Mouse (Mus musculus) E14TG2a.4 (cell line): ENCODE results near the gene Nlrx1.

Experiments used
- H3K27me3 ChIP-seq: 2 replicates; pipeline ENCODE4 v1.6.1; 2014; ENCODE audit warnings: low read length, control low read depth; ENCODE audit not compliant: insufficient read depth
- H3K36me3 ChIP-seq: 2 replicates; pipeline ENCODE4 v1.6.1; 2014; ENCODE audit warnings: low read length, control low read depth; ENCODE audit not compliant: insufficient read depth
- H3K4me1 ChIP-seq: replicated peaks from 2 replicates; pipeline ENCODE4 v1.6.1; 2014; ENCODE audit warnings: low read depth, low read length, control low read depth
- H3K4me3 ChIP-seq: replicated peaks from 2 replicates; pipeline ENCODE4 v1.5.1; 2014; ENCODE audit warnings: mild to moderate bottlenecking, low read length
- H3K9me3 ChIP-seq: 2 replicates; pipeline ENCODE4 v1.6.1; 2014; ENCODE audit warnings: low read length, control low read depth
- CTCF ChIP-seq: conservative IDR thresholded peaks from 2 replicates; pipeline ENCODE4 v1.5.1; 2014; ENCODE audit warnings: low read length
- NANOG ChIP-seq: IDR thresholded peaks from 2 replicates; pipeline ENCODE4 v1.6.1; 2014; ENCODE audit warnings: borderline replicate concordance, low read length, mixed read lengths
- POU5F1 ChIP-seq: IDR thresholded peaks from 2 replicates; pipeline ENCODE4 v1.6.1; 2014; ENCODE audit warnings: low read length, borderline replicate concordance

Nlrx1 gene

GRCm38 (mm10) chr9:44212406-44212805 is 56.0 kb downstream of the Nlrx1 start:
- Histone ChIP-seq H3K4me3 (no peak overlapping the region), H3K9me3 (no peaks in the 10 kb centered on the region), H3K4me1 (0 out of 2 replicates have a peak, but pooled peaks cover 6% of the 10 kb centered on the region), H3K36me3 (no peaks in the 10 kb centered on the region), H3K27me3 (no peaks in the 10 kb centered on the region)
- TF ChIP-seq POU5F1 (no peak), NANOG (no peak)

- TF ChIP-seq NANOG = no peak
- no peak for TF ChIP-seq POU5F1
- no peak for TF ChIP-seq CTCF
Observed at GRCm38 (mm10) chr9:44209416-44209815, 59.0 kb downstream of the Nlrx1 start.

GRCm38 (mm10) chr9:44207840-44208239 is 60.6 kb downstream of the Nlrx1 start:
- Histone ChIP-seq H3K27me3 (no peaks in the 10 kb centered on the region), H3K36me3 (no peaks in the 10 kb centered on the region), H3K4me1 (0 out of 2 replicates have a peak, but pooled peaks cover 4% of the 10 kb centered on the region), H3K9me3 (no peaks in the 10 kb centered on the region), H3K4me3 (no peak overlapping the region)
- no peak for TF ChIP-seq POU5F1
- TF ChIP-seq NANOG = no peak

More at GRCm38 (mm10) chr9:44209416-44209815, 59.0 kb downstream of the Nlrx1 start:
- Histone ChIP-seq H3K4me3 (no peak overlapping the region), H3K4me1 (0 out of 2 replicates have a peak, but pooled peaks cover 6% of the 10 kb centered on the region), H3K9me3 (no peaks in the 10 kb centered on the region), H3K36me3 (no peaks in the 10 kb centered on the region), H3K27me3 (no peaks in the 10 kb centered on the region)
